Mouse (Mus musculus) embryonic facial prominence, embryonic 11.5 days (tissue): ENCODE measurements around the gene Olfr1491. TPM values are rescaled to one million over a fixed set of nuclear protein-coding genes. Genes with fewer than 3 reads are reported as not detected.

Source experiments
- ATAC-seq: fragments of 200-750 bp; cut with Nextera tagmentation; replicated peaks from 2 replicates; pipeline ENCODE4 v1.8.0; 2017; ENCODE audit warnings: low read depth; ENCODE audit not compliant: insufficient number of reproducible peaks, low FRiP score, low TSS enrichment
- DNase-seq: peaks from one replicate; pipeline ENCODE4 v3.0.0-alpha.2; 2015; ENCODE audit warnings: low spot score
- H3K27ac ChIP-seq: fragments of 300-500 bp; sonication (generic); replicated peaks from 2 replicates; pipeline ENCODE4 v1.5.1; 2014; ENCODE audit warnings: mild to moderate bottlenecking, low read depth, low read length, control low read depth
- H3K27me3 ChIP-seq: fragments of 300-500 bp; sonication (generic); 2 replicates; pipeline ENCODE4 v1.6.1; 2014; ENCODE audit warnings: mild to moderate bottlenecking, low read length, moderate library complexity, mixed read lengths; ENCODE audit not compliant: control insufficient read depth, insufficient read depth
- H3K36me3 ChIP-seq: fragments of 300-500 bp; sonication (generic); replicated peaks from 2 replicates; pipeline ENCODE4 v1.6.1; 2014; ENCODE audit warnings: low read depth, mild to moderate bottlenecking, low read length, moderate library complexity, mixed read lengths; ENCODE audit not compliant: control insufficient read depth, insufficient read depth
- H3K4me1 ChIP-seq: fragments of 300-500 bp; sonication (generic); 2 replicates; pipeline ENCODE4 v1.6.1; 2014; ENCODE audit warnings: low read length, mixed read lengths; ENCODE audit not compliant: control insufficient read depth, insufficient read depth
- H3K4me2 ChIP-seq: fragments of 300-500 bp; sonication (generic); 2 replicates; pipeline ENCODE4 v1.6.1; 2014; ENCODE audit warnings: low read depth, mild to moderate bottlenecking, control low read depth, low read length, moderate library complexity
- H3K4me3 ChIP-seq: fragments of 300-500 bp; sonication (generic); 2 replicates; pipeline ENCODE4 v1.5.1; 2014; ENCODE audit warnings: low read depth, low read length, control low read depth
- H3K9ac ChIP-seq: fragments of 300-500 bp; sonication (generic); replicated peaks from 2 replicates; pipeline ENCODE4 v1.6.1; 2014; ENCODE audit warnings: mild to moderate bottlenecking, control low read depth, low read length
- H3K9me3 ChIP-seq: fragments of 300-500 bp; sonication (generic); replicated peaks from 2 replicates; pipeline ENCODE4 v1.6.1; 2016; ENCODE audit warnings: mild to moderate bottlenecking, low read length, inconsistent platforms, mixed read lengths; ENCODE audit not compliant: control insufficient read depth
- WGBS: fragments of 180-500 bp; shearing (Covaris S2); extraction: QIAGEN DNeasy Blood & Tissue Kit; methylation state at CpG from one replicate; pipeline ENCODE4 v1.1.7; 2014; 5-methylcytosine and 5-hydroxymethylcytosine counted together
- polyA plus RNA-seq: library from polyadenylated mRNA; unstranded; fragments of >200 nt; fragmentation: Nextera tagmentation; extraction: Ambion mirVana; gene quantifications from 2 replicates; pipeline ENCODE4 v1.2.1, GENCODE M21; 2014

Gene Olfr1491
- polyA plus RNA-seq = not detected in 2 replicates

- H3K27me3 ChIP-seq = no peaks in the 10 kb centered on the region
- 81% methylated on average over 3 of the region's 3 CpGs for WGBS
- DNase-seq = no peak
- H3K4me1 ChIP-seq = no peaks in the 10 kb centered on the region
- H3K9ac ChIP-seq = no peak within 1 kb of the TSS
- no peak for ATAC-seq
- no peaks in the 10 kb centered on the region for H3K9me3 ChIP-seq
- no peaks in the 10 kb centered on the region for H3K36me3 ChIP-seq
- H3K27ac ChIP-seq = no peak within 1 kb of the TSS
- H3K4me2 ChIP-seq = no peak within 1 kb of the TSS
- H3K4me3 ChIP-seq = no peak within 1 kb of the TSS
Measured at GRCm38 (mm10) chr19:13696968-13697367, at the start of gene Olfr1491. Gene Olfr1491, plus strand, starts transcription at chr19:13697268.

GRCm38 (mm10) chr19:13650791-13651190 is 46.3 kb upstream of the Olfr1491 start, which contains the start of gene Olfr1490:
Gene Olfr1490, plus strand, starts transcription at chr19:13651091.
- Histone ChIP-seq H3K27me3 (no peaks in the 10 kb centered on the region), H3K36me3 (no peaks in the 10 kb centered on the region), H3K4me1 (no peaks in the 10 kb centered on the region), H3K9ac (no peak within 1 kb of the TSS), H3K4me3 (no peak within 1 kb of the TSS), H3K9me3 (0 out of 2 replicates have a peak, but pooled peaks cover 4% of the 10 kb centered on the region), H3K4me2 (no peak within 1 kb of the TSS), H3K27ac (no peak within 1 kb of the TSS)
- WGBS = 92% methylated on average over 1 of the region's 1 CpGs
- no peak for DNase-seq
- no peak for ATAC-seq

GRCm38 (mm10) chr19:13722978-13723377 is 25.9 kb downstream of the Olfr1491 start, which contains the start of gene Olfr1493-ps1:
Gene Olfr1493-ps1, plus strand, starts transcription at chr19:13723278.
- Histone ChIP-seq H3K9me3 (no peaks in the 10 kb centered on the region), H3K36me3 (no peaks in the 10 kb centered on the region), H3K9ac (no peak within 1 kb of the TSS), H3K27ac (no peak within 1 kb of the TSS), H3K27me3 (no peaks in the 10 kb centered on the region), H3K4me3 (no peak within 1 kb of the TSS), H3K4me1 (no peaks in the 10 kb centered on the region), H3K4me2 (no peak within 1 kb of the TSS)
- DNase-seq (no peak), ATAC-seq (no peak)
- WGBS = 57% methylated on average over 2 of the region's 2 CpGs

- H3K9ac ChIP-seq = no peak within 1 kb of the TSS
- WGBS = 92% methylated on average over 4 of the region's 4 CpGs
- H3K27me3 ChIP-seq = no peaks in the 10 kb centered on the region
- H3K4me3 ChIP-seq = no peak within 1 kb of the TSS
- DNase-seq (no peak), ATAC-seq (no peak)
- no peak within 1 kb of the TSS for H3K4me2 ChIP-seq
- H3K4me1 ChIP-seq = no peaks in the 10 kb centered on the region
- H3K27ac ChIP-seq = no peak within 1 kb of the TSS
- H3K36me3 ChIP-seq = no peaks in the 10 kb centered on the region
- no peaks in the 10 kb centered on the region for H3K9me3 ChIP-seq
Measured at GRCm38 (mm10) chr19:13739428-13739827, 42.4 kb downstream of the Olfr1491 start, which contains the start of gene Olfr1494. Gene Olfr1494, plus strand, starts transcription at chr19:13739728.

- Histone ChIP-seq H3K9me3 (no peaks in the 10 kb centered on the region), H3K4me2 (no peak overlapping the region), H3K4me1 (no peaks in the 10 kb centered on the region), H3K27ac (no peak overlapping the region), H3K27me3 (no peaks in the 10 kb centered on the region), H3K4me3 (no peak overlapping the region), H3K9ac (no peak overlapping the region), H3K36me3 (no peaks in the 10 kb centered on the region)
- DNase-seq (no peak), ATAC-seq (no peak)
- WGBS = 82% methylated on average over 1 of the region's 1 CpGs
Measured at GRCm38 (mm10) chr19:13749366-13749765, 52.3 kb downstream of the Olfr1491 start.

Other genes with a start within 250 kb of the Olfr1491 start
- gene Olfr1472, start 241.2 kb upstream of the Olfr1491 start, polyA plus RNA-seq = not detected in 2 replicates
- gene Olfr1474, start 227.7 kb upstream of the Olfr1491 start, polyA plus RNA-seq = not detected in 2 replicates
- not detected in 2 replicates for gene Olfr1475, start 217.1 kb upstream of the Olfr1491 start, polyA plus RNA-seq
- gene Olfr1477, start 196.7 kb upstream of the Olfr1491 start, polyA plus RNA-seq = not detected in 2 replicates
- not detected in 2 replicates for gene Olfr1480, start 169.4 kb upstream of the Olfr1491 start, polyA plus RNA-seq
- not detected in 2 replicates for gene Olfr1484, start 113.8 kb upstream of the Olfr1491 start, polyA plus RNA-seq
- not detected in 2 replicates for gene Olfr1487, start 79.9 kb upstream of the Olfr1491 start, polyA plus RNA-seq
- not detected in 2 replicates for gene Olfr1489, start 65.6 kb upstream of the Olfr1491 start, polyA plus RNA-seq
- gene Olfr1490, start 46.2 kb upstream of the Olfr1491 start, polyA plus RNA-seq = not detected in 2 replicates
- gene Olfr1493-ps1, start 26.0 kb downstream of the Olfr1491 start, polyA plus RNA-seq = not detected in 2 replicates
- not detected in 2 replicates for gene Olfr1494, start 42.5 kb downstream of the Olfr1491 start, polyA plus RNA-seq
- not detected in 2 replicates for gene Olfr1495, start 67.3 kb downstream of the Olfr1491 start, polyA plus RNA-seq
- not detected in 2 replicates for gene Olfr1496, start 80.6 kb downstream of the Olfr1491 start, polyA plus RNA-seq
- not detected in 2 replicates for gene Olfr1497, start 100.9 kb downstream of the Olfr1491 start, polyA plus RNA-seq
- not detected in 2 replicates for gene Olfr1499, start 122.2 kb downstream of the Olfr1491 start, polyA plus RNA-seq
- not detected in 2 replicates for gene Olfr1500, start 133.2 kb downstream of the Olfr1491 start, polyA plus RNA-seq
- gene Olfr1501, start 153.4 kb downstream of the Olfr1491 start, polyA plus RNA-seq = not detected in 2 replicates
- not detected in 2 replicates for gene Olfr1502, start 164.5 kb downstream of the Olfr1491 start, polyA plus RNA-seq
- not detected in 2 replicates for gene Olfr1504, start 200.7 kb downstream of the Olfr1491 start, polyA plus RNA-seq
- gene Olfr1505, start 216.3 kb downstream of the Olfr1491 start, polyA plus RNA-seq = not detected in 2 replicates